Mouse (Mus musculus): Measurements from ENCODE around the gene Wdr78. TPM values are rescaled to one million over a fixed set of nuclear protein-coding genes. Genes with fewer than 3 reads are reported as not detected.

Wdr78 gene
- polyA plus RNA-seq, 2 experiments: 0.33 to 0.61 TPM

GRCm38 (mm10) chr4:102988526-102988925 lies 125.8 kb downstream of the Wdr78 start:
- Histone ChIP-seq H3K4me3 (ENCODE audit: insufficient read depth in 1 of 2, low read depth in 2 of 2, low read length in 2 of 2) (no peak overlapping the region), H3K4me2 (ENCODE audit: low read depth) (no peak overlapping the region), H3K27me3 (ENCODE audit: control insufficient read depth, insufficient read depth, low read length) (no peaks in the 10 kb centered on the region), H3K36me3 (replicated peaks; ENCODE audit: control insufficient read depth, insufficient read depth, low read depth) (no peaks in the 10 kb centered on the region), H3K27ac (no peak overlapping the region), H3K9me3 (ENCODE audit: control insufficient read depth, low read length) (no peaks in the 10 kb centered on the region), H3K4me1 (replicated peaks; ENCODE audit: control insufficient read depth in 2 of 2, insufficient read depth in 2 of 2, low read length in 1 of 2) (no peaks in the 10 kb centered on the region), H3K9ac (replicated peaks) (no peak overlapping the region)
- no peak for DNase-seq (ENCODE audit: low read depth in 3 of 3, low spot score in 3 of 3)
- no peak for TF ChIP-seq CTCF (IDR thresholded peaks at IDR 0.05; ENCODE audit: low read depth)
- no peak for TF ChIP-seq EP300 (IDR thresholded peaks at IDR 0.05; ENCODE audit: low read depth)
- WGBS (ENCODE audit: insufficient replicate concordance): 61% methylated on average over 6 of the region's 6 CpGs
- no peak for ATAC-seq (ENCODE audit: insufficient read depth)

Other genes with a start within 250 kb of the Wdr78 start
- 0.17 and 0.21 TPM in 2 replicates for gene Tctex1d1, start 135.9 kb downstream of the Wdr78 start, polyA plus RNA-seq (2012; rRNA removed)
- gene Tctex1d1, start 135.9 kb downstream of the Wdr78 start, polyA plus RNA-seq (2014; fragmentation: Nextera tagmentation; extraction: Ambion mirVana): 0.21 and 0.25 TPM in 2 replicates
- gene Insl5, start 87.7 kb downstream of the Wdr78 start, polyA plus RNA-seq (2012; rRNA removed): not detected in 2 replicates
- not detected in 2 replicates for gene Insl5, start 87.7 kb downstream of the Wdr78 start, polyA plus RNA-seq (2014; fragmentation: Nextera tagmentation; extraction: Ambion mirVana)
- 9.7 and 13.8 TPM in 2 replicates for gene Mier1, start 165 bp downstream of the Wdr78 start, polyA plus RNA-seq (2012; rRNA removed)
- 20.5 and 21.8 TPM in 2 replicates for gene Mier1, start 165 bp downstream of the Wdr78 start, polyA plus RNA-seq (2014; fragmentation: Nextera tagmentation; extraction: Ambion mirVana)
- gene Slc35d1, start 100.6 kb upstream of the Wdr78 start, polyA plus RNA-seq (2012; rRNA removed): 5.5 and 6.4 TPM in 2 replicates
- gene Slc35d1, start 100.6 kb upstream of the Wdr78 start, polyA plus RNA-seq (2014; fragmentation: Nextera tagmentation; extraction: Ambion mirVana): 4.4 and 6.5 TPM in 2 replicates
- not detected in 2 replicates for gene 4921539E11Rik, start 176.3 kb upstream of the Wdr78 start, polyA plus RNA-seq (2012; rRNA removed)
- gene 4921539E11Rik, start 176.3 kb upstream of the Wdr78 start, polyA plus RNA-seq (2014; fragmentation: Nextera tagmentation; extraction: Ambion mirVana): not detected in 2 replicates
- 5.0 and 6.8 TPM in 2 replicates for gene Oma1, start 199.3 kb upstream of the Wdr78 start, polyA plus RNA-seq (2012; rRNA removed)
- 10.3 and 13.4 TPM in 2 replicates for gene Oma1, start 199.3 kb upstream of the Wdr78 start, polyA plus RNA-seq (2014; fragmentation: Nextera tagmentation; extraction: Ambion mirVana)

Measured in liver, embryonic 14.5 days (tissue).